Mouse (Mus musculus) common myeloid progenitor, adult 5-6 weeks (primary cell): ENCODE results near the gene Dock4. TPM values are rescaled to one million over a fixed set of nuclear protein-coding genes. Genes with fewer than 3 reads are reported as not detected.
A peak's percentile ranks its signal among the peaks of the same experiment; 100 is the strongest.

Experiments
- ATAC-seq: replicated peaks from 2 replicates; pipeline ENCODE4 v1.8.0; 2016; ENCODE audit warnings: low read depth, mild to moderate bottlenecking, moderate TSS enrichment, inconsistent platforms; ENCODE audit not compliant: poor library complexity, severe bottlenecking
- total RNA-seq: library from RNA; stranded (forward); fragments of 200-1000, 187-1606 nt; gene quantifications from 2 replicates; pipeline ENCODE4 v1.2.3, GENCODE M21; 2017

The Dock4 gene
- total RNA-seq, 1 experiment from 2014 or later, result 1.1 TPM

DNA sequence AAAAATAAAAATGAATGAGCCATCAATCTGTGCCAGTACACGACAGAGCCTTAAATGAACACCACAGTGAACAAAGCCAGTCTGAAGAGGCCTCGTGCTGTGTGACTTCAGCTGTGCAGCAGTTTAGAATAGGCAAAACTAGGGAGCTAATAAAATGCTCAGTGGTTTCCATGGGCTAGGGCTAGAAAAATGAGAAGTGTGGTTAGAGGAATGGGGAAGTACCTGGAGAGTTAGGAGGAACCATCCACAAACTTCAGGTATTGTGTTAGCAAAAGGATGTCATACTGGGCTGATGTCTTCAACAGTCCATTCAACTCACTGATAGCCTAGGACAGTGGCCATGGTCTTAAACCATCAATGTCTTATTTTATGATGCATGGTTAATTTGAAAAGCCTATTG is 263.3 kb downstream of the Dock4 start:
- peak; percentile 86 for ATAC-seq

DNA sequence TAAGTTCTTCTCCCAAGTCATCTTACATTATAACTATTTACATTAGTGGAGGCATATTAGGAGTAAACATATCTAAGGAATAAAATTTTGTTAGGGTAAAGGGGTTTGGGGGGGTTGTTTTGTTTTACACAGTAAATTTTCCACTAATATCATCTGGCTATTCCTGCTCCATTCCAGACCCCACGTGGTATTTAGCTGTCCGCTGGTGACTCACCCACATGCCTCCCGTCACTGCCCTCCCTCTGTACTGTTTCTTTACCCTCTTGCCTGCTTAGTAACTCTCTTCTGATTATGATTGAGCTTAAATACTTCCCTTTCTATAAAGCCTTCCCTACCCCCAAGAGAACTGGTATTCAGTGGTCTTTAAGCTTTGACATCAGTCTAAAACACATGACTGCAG is 266.5 kb downstream of the Dock4 start:
- no peak for ATAC-seq

DNA sequence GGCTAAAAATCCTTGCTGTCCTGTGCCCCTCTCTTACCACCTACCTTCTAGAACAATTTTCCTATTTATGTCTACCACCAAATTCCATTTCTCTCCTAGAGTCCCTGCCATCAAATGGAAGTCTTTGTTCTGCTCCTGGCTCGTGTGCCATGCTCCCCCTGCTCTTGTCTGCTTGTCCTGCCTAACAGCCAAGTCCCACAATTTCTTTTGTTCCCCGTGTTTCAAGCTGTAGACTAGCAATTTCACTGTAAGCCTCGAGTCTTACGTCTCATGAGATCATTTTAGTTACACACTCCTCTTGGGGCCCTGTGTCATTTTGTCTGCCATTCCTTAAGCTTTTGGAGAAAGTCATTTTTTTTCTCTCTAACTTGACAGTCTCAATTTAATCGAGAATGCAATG is 268.5 kb downstream of the Dock4 start:
- no peak for ATAC-seq

DNA sequence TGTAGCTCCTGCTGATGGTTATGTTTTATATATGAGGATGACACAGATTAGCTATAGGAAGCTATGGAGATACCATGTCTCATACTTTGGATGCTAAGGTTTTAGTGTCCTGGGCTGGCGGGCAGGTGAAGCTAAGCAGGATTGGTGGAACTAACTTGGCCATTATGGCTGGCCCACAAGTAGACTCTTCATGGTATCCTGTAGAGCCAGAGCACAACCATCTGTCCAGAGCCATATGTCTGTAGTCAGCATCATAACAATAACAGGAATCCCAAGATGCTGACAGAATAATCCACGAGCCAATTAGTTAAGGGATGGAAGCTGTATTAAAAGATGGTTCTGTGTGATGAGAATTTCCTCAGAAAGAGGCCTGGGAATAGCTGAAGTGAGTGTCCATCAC is 269.4 kb downstream of the Dock4 start:
- no peak for ATAC-seq

DNA sequence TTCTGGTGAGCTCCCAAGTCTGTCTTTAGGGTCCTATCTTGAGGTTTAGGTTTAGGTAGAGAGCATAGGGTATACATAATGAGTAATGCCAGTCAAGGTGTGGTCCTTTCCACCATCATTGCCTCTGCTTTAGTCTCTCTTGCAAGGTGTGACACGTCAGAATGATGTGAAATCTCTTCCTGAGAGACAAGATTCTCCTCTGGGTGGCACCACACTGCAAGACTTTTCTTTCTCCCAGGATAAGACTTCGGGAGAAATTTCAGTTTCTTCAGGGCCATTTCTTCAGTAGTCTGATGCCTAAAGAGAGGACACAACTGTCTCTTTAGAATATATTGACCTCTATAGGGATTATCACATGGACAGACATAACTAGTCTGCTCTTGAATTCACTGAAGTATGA is 282.6 kb downstream of the Dock4 start:
- ATAC-seq, result no peak

DNA sequence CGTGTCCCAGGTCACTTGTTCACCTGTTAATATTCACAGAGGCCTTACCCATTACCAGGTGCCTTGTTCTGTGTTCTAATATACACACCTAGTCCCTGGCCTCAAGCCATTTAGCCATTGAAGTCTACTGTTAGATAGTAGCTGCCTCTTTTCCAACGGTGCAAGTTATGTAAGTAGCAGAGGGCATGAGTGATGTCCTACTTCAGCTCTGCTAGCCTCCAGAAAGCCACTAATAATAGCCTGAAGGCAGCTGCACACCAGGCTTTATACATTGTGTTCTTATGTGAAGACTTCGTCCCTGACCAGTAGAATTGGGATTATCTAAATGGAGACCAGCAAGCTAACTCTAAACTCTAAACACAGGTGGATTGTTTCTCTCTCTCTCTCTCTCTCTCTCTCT is 285.0 kb downstream of the Dock4 start:
- no peak for ATAC-seq

DNA sequence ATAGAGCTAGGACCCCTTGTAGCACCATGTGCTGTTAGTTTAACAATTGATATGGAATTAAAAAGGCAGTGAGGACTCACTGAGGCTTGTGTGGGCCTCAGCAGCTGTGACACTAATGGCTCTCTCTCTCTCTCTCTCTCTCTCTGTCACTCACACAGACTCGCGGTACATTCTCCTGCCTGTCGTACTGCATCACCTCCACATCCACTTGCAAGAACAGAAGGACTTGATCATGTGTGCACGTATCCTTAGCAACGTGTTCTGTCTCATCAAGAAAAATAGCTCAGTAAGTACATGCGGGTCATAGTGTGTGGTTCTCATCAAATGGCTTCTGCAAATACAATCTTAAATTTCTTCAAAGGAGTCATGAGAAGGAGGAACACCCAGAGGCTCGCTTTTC is 299.7 kb downstream of the Dock4 start:
- ATAC-seq, result no peak

DNA sequence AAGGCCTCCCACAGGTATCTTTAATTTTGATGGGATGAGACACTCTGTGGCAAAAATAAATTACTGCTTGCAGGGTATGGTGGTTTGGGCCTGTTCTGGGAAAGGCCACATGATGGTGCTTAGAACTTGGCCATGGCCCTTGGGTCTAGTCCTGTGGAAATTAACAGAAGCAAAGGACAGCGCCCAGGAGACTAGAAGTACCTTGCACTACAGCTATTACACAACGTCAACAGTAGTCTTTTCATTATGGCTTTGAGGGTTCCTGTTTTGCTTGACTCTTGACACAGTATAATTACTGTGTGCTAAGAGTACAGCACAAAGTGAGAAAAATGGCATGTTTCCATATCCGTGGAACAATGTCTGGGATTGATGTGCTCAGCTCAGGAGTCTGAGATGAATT is 300.3 kb downstream of the Dock4 start:
- ATAC-seq, result no peak

DNA sequence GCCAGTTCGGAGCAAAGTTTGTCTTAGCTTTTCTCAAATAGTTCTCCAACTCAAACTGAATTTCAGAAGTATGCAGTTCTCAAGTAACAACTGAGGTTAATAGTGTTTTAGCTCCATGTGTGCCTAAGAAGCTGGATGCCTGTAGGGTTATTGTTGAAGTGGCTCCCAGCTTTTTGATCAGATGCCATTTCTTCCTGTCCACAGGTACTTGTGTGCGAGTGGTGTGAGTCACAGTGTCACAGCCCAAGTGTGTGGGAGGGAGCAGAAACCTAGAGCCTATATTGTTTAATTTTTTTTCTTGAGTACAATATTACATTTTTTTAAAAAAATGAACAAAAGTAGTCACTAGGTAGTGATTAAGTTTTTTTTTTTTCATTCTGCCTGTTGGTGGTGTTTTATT is 313.5 kb downstream of the Dock4 start:
- no peak for ATAC-seq

DNA sequence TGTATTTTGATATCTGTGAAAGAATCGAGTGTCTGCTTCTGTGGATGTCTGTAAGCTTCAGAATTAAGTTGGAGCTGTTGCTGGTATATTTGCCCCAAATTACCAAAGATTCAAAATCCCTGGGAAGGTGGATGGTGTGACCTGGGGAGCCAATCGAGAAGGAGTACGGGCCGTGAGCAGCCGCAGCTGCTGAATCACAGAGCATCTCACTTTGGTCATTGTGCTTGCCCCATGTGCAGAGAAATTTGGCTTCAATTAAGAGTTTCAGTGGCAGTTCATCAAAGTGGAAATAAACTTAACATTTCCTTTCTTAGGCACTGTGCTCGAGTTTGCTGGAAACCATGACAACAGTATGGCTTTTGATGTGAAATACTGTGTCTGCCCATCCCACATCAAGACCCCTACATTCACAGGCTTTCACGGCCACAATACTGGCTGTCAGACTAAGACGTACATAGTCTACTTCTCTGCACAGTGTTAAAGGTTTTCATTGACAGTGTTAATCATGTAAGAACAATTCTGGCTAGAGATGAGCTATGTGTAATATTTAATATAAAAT is 321.6 kb downstream of the Dock4 start:
- no peak for ATAC-seq

DNA sequence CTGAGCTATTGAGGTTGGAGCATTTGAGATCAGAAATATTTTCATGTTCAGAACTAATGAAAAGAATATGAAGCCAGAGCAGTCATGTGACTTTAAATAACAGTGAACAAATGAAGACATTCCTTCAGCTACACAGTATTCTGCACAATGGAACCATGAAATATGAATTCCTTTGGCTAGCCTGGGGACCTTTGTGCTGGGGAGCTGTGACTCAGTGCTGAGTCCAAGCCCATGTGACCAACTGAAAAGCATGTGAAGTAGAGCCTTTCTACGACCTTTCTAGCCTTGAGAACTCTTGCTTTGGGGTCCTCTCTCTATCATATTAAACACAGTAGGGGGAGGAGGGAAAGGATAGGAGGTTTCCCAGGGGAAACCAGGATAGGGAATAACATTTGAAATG is 327.3 kb downstream of the Dock4 start:
- ATAC-seq, result no peak

DNA sequence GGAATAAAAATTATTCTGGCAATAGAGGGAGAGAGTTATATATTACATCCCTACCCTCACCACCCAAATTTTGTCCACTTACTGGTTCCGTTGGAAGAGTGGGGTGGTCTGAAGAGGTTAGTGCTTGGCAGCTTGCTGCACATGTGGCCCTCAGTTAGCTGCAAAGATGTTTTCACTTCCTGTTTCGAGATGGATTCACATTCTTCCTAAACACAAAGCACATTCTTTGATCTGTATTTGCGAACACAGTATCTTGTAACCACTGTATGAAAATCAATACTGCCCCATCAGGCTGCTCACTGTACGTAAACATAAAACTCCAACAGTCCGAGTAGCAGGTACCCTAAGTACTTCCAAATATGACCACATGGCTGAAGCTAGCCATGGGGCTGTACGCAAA is 335.8 kb downstream of the Dock4 start:
- peak; percentile 63 for ATAC-seq

DNA sequence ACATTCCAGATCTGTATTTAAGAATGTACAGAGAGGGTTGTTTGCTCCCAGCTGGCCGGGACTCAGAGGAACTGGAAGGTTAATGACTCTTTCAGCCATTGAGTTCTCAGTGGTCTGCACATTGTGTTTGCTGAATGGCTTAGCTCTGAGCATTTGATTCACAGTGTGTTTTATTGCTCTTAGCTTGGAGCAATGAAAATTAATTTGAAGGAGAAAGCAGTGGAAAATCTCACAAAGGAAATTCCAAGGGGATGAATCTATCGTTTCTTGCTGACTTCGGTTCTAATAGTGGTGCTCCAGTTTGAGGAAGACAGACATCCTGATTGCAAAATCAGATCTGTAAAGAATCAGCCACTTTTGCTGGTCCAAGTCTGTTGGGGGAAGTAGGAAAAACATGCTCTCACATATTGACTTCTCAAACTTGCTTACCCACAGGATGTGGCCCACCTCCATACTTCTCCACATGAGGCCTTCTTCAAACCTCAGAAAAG is 342.9 kb downstream of the Dock4 start:
- peak; percentile 95 for ATAC-seq

DNA sequence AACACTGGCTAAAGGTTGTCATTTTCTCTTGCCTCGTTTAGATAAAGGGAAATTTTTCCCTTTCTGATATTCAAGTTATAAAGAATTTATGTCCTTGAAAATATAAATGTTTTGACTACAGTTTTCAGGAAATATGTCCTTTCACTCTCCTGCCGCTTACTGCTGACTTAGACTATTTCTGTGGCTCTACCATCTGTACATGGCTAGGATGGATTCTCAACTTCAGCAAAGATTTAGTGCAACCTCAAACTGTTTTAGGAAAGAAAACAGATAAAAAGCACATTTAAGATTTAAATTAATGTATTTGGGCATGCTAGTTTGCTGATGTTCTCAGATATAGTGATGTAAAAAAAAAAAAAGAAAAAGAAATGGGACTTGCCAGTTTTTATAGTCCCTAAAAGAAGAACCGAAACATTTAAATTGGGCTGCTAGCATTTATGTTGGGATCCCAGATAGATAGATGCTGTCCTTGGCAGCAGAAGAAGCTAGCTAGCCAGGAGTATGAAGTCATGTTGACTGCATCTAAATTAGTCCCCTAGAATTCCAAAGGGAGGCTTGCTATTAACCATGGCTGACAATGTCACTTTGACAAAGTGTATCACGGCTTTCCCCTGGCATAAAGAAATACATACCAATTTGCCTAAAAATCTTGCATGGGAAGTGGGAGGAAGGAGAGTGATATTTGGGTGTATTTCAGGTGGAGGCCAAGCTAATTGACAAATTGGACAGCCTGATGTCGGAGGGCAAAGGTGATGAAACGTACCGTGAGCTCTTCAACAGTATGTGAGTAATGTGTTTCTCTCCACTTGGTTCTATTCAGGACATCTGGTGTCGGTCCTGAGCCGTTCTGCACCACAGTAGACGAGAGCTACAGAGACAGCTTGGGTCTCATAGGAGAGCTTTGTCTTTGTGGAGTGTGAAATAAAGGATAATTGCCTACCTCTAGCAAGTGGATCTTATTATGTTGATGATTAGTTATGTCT is 343.9 kb downstream of the Dock4 start:
- ATAC-seq, result no peak

DNA sequence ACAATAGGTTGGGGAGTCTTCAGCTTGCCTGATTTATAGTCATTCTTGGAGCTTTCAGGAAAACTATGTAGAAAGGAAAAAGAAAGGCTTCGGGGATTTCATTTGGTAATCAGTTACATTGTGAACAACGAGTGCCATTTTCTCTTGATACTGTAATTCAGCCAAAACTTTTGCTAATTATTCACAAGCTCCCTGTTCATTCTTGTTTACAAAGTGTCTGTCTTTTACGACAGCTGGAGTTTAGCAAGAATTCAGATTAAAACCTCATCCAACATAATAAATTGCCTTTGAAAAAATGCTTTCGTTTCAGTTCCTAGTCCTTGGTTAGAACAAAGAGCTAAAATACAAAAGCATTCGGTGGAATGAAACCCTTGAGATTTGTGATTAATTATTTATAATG is 345.5 kb downstream of the Dock4 start:
- no peak for ATAC-seq

DNA sequence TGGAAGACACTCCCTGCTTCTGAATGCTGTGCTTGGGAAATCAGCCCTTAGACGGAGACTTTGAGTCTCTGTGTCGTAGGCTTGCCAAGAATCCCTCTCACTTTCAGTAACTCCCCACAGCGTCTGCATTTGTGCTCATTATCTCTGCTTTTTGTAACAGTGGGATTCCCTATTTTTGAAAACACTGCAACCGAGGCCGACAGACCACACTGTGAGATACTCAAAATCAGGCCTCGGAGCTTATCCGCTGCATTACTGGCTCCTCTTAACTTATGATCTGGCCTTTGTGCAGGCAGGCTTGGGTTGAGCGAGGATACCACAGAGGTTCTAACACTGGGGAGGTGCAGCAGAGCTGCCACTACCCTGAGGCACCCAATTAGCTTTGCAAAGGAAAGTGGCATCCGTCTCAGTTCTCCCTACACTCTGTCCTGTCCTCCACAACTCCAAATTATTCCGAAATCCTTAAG is 346.5 kb downstream of the Dock4 start:
- ATAC-seq, result no peak

DNA sequence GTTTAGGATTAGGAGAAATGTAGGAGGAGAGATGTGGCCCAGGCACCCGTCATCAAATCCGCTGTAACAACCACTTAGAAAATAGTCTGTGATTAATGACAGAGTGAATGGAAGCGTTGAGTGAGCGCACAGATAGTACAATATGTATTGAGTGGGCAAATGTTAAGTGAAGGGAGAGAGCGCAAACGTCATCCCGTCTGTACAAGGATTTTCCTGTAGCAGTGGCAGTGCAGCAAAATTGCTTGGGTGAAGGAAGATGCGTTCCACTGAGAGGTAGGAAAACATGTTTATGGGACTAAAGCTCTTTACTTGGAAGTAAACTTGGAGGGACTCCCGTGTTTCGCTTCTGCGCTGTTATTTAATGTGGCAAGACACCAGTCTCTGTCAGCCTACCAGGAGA is 348.3 kb downstream of the Dock4 start:
- ATAC-seq, result no peak

DNA sequence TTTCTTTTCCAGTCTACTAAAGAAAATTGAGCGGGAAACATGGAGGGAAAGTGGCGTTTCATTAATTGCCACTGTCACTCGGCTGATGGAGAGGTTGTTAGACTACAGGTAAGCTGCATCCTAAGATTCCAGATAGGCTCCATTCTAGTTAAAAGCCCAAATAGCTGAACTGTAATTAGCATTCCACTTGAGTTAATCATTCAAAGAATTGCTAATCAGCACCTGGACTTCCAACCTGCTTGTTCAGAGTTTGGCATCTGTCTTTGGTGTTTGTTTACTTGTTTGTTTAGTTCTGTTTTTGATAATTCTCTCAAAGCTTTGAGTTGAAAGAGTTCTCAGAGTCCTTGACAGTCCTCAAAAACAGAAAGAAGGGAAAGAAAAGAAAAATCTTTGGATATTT is 349.0 kb downstream of the Dock4 start:
- no peak for ATAC-seq

DNA sequence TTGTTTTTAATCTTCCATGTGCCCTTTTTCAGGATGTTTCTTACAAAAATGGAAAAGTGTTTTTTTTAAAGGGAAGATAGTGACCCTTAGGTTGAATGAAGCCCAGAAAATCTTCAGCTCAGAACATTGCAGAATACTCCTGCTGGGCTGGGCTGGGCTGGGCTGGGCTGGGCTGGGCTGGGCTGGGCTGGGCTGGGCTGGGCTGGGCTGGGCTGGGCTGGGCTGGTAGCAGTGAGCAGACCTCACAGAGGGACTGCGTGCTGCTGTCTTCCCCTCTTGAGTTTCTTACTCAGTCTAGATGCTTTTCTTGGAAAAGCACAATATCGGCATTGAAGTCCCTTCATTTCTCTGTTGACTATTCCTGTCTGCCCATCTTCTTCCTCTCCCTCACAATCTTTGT is 350.0 kb downstream of the Dock4 start:
- ATAC-seq, result no peak

DNA sequence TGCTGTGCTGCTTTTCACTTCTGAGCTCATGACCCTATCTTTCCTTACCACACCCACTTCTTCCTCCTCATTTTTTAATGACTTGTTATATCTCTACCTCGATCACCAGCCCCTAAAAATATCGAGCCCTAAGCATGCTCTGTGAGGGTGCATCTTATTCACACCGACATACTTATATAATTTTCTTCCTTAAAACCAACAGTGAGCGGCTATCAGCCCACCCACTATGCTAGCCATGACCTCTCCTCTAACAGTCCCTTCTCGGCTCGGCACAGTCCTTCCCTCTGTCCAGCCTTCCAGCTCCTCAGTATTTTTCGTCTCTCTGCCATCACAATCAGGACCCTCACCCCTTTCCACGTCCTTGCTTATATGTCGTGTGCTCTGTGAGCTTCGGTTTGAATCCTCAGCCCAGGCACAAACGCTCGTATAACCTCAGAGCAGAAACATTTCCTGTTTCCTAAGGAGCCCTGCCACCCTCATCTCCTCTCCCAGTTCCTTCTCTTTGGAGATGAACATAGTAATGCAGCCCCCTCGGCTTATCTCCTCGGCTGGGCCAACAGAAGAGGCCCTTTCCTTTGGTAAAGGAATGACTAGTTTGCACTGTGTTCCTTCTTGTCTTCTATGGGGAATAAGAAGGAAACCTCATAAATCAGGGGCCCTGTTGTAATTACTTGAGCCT is 351.2 kb downstream of the Dock4 start:
- peak; percentile 62 for ATAC-seq
